Mouse (Mus musculus): ENCODE measurements around the gene Gm10424. TPM values are rescaled to one million over a fixed set of nuclear protein-coding genes. Genes with fewer than 3 reads are reported as not detected.
"Not testable (repeated sequence)": the region's sequence is repeated elsewhere in the genome, so short reads cannot be mapped to it uniquely, and the experiment has no call there.

Gene Gm10424
- polyA plus RNA-seq (2014; fragmentation: Nextera tagmentation; extraction: Ambion mirVana): not detected in 2 replicates

DNA sequence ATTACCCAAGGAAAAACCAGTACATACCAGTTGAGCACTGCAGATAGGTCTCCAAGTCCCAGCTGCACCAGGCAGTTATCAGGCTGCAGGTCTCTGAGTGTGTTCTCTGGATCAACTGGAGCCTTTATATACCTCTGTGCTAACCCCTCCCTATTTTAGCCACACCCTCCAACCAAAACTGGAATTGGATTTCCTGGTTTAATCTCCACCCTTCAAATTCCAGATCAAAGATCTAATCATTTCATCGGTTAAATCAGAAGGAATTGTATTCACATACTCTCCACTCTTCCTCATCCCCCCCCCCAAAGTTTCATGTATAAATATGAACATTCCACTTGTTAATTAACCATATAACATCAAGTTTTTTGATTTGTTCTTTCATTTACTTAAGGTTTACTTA, at the start of gene Gm10424:
Gene Gm10424 (minus strand): TSS at position 101 of the 400 bp plus-strand sequence.
- not testable (repeated sequence) for H3K27ac ChIP-seq (ENCODE audit: low read depth, low read length); H3K4me3 ChIP-seq (ENCODE audit: low read length); H3K4me1 ChIP-seq (ENCODE audit: control insufficient read depth, insufficient read depth, low read length); ATAC-seq (ENCODE audit: low FRiP score, low TSS enrichment); H3K9me3 ChIP-seq (ENCODE audit: control insufficient read depth, low read length); H3K36me3 ChIP-seq (ENCODE audit: control insufficient read depth, insufficient read depth, low read length); H3K9ac ChIP-seq (ENCODE audit: low read depth, low read length); H3K27me3 ChIP-seq (ENCODE audit: control insufficient read depth, insufficient read depth, low read length); H3K4me2 ChIP-seq (replicated peaks; ENCODE audit: low read depth, low read length)
- WGBS: no CpG with 5 or more reads among the region's 1 CpGs

- H3K4me2 ChIP-seq (replicated peaks; ENCODE audit: low read depth, low read length); H3K27me3 ChIP-seq (ENCODE audit: control insufficient read depth, insufficient read depth, low read length); H3K9ac ChIP-seq (ENCODE audit: low read depth, low read length); H3K27ac ChIP-seq (ENCODE audit: low read depth, low read length); H3K4me3 ChIP-seq (ENCODE audit: low read length); ATAC-seq (ENCODE audit: low FRiP score, low TSS enrichment); H3K9me3 ChIP-seq (ENCODE audit: control insufficient read depth, low read length); H3K4me1 ChIP-seq (ENCODE audit: control insufficient read depth, insufficient read depth, low read length); H3K36me3 ChIP-seq (ENCODE audit: control insufficient read depth, insufficient read depth, low read length): not testable (repeated sequence)
- 66% methylated on average over 2 of the region's 2 CpGs for WGBS
These were observed 33.0 kb upstream of the Gm10424 start, which contains the start of gene Gm3259 for GRCm38 (mm10) chr5:95305611-95306010. Gm3259 (plus strand) TSS chr5:95305911.

Other genes with a start within 250 kb of the Gm10424 start
- gene Gm7942, start 165.8 kb downstream of the Gm10424 start, polyA plus RNA-seq (2014; fragmentation: Nextera tagmentation; extraction: Ambion mirVana): not detected in 2 replicates
- not detected in 2 replicates for gene Gm16513, start 90.1 kb downstream of the Gm10424 start, polyA plus RNA-seq (2014; fragmentation: Nextera tagmentation; extraction: Ambion mirVana)
- gene Gm3259, start 33.1 kb upstream of the Gm10424 start, polyA plus RNA-seq (2014; fragmentation: Nextera tagmentation; extraction: Ambion mirVana): not detected in 2 replicates
- gene D5Ertd577e, start 184.0 kb upstream of the Gm10424 start, polyA plus RNA-seq (2014; fragmentation: Nextera tagmentation; extraction: Ambion mirVana): not detected in 2 replicates
- gene Gm3286, start 238.0 kb upstream of the Gm10424 start, polyA plus RNA-seq (2014; fragmentation: Nextera tagmentation; extraction: Ambion mirVana): not detected in 2 replicates

Data from kidney, embryonic 14.5 days (tissue).